Mouse (Mus musculus) cerebellum, adult 2 months (tissue): ENCODE data around the gene Actb.

ENCODE experiments used
- CTCF ChIP-seq: fragments of 200-500 bp; IDR thresholded peaks from 2 replicates; pipeline ENCODE4 v1.5.1; 2011; ENCODE audit warnings: low read depth, mild to moderate bottlenecking, control low read depth, low read length, moderate library complexity, borderline replicate concordance; ENCODE audit not compliant: insufficient read depth
- POLR2A ChIP-seq: fragments of 200-500 bp; IDR thresholded peaks from 2 replicates; pipeline ENCODE4 v1.6.1; 2011; ENCODE audit warnings: low read length, control low read depth, borderline replicate concordance; ENCODE audit not compliant: insufficient read depth

DNA sequence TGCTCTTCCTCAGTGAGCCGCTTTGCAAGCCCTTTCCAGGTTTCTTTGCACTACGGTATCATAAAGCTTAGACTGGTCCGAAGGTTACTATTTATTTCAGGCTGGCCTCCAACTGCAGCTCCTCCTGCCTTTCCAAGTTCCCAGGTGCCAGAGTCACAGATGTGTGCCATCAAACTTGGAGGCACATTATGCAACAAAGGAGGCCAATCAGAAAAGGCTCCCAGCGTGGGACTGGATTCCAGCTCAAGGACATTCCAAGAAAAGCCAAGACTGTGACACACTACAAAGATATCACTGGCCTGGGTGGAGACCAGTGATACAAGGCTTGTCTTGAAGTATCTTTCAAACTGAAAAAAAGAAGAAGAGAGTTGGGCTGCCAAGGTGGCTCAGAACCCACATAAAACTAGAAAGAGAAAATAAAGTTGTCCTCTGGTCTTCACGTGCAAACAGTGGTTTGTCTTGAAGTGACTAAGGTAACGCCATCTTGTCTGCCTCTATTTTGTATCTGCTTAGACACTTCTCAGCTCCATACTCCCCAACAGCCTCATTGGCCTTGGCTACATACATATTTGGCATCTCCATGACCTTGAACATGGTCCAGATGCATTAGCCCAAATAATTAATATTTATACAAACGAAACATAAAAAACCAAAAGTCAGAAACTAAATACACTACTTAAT, 8.8 kb downstream of the Actb start:
- TF ChIP-seq CTCF (no peak), POLR2A (no peak)
